In the genomic region with DNA sequence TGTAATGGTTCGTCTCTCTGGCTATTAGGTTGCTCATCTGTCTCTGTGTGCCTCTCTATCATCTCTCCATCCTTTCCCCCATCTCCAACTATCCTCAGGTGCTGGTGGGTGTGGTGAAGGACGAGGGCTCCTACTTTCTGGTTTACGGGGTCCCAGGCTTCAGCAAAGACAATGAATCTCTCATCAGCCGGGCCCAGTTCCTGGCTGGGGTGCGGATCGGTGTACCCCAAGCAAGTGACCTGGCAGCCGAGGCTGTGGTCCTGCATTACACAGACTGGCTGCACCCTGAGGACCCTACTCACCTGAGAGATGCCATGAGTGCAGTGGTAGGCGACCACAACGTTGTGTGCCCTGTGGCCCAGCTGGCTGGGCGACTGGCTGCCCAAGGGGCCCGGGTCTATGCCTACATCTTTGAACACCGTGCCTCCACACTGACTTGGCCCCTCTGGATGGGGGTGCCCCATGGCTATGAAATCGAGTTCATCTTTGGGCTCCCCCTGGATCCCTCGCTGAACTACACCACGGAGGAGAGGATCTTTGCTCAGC, we compare ENCODE assay signal across 11 mouse cellular contexts. TPM values are rescaled to one million over a fixed set of nuclear protein-coding genes. Genes with fewer than 3 reads are reported as not detected.
DNase-seq lines count a peak whose midpoint lies in the region; ATAC-seq and TF ChIP-seq lines count a peak whose summit lies in the region.
"Had no signal": no experiment of that assay in that cellular context is flagged by ENCODE, and none has a peak within 500 bp of the region (broad histone marks: within the 10 kb centered on the region; RNA-seq: fewer than 3 reads in every experiment).

No protein-coding gene starts in this region.

- peaks cover 13% of the 10 kb centered on the region for H3K36me3 ChIP-seq in kidney, embryonic 16.5 days (ENCODE audit: insufficient read depth, low read length)
- peaks cover 37% of the 10 kb centered on the region for H3K36me3 ChIP-seq in G1E (replicated peaks)
- peaks cover 14% of the 10 kb centered on the region for H3K36me3 ChIP-seq in intestine, postnatal 0 days (ENCODE audit: control insufficient read depth, insufficient read depth)

- peaks cover 40% of the 10 kb centered on the region for H3K4me1 ChIP-seq in kidney, embryonic 16.5 days (ENCODE audit: insufficient read depth, low read length)
- peaks cover 93% of the 10 kb centered on the region for H3K4me1 ChIP-seq in G1E (ENCODE audit: insufficient read depth, low read depth, low read length)
- H3K4me1 ChIP-seq in intestine, postnatal 0 days (replicated peaks; ENCODE audit: control insufficient read depth, insufficient read depth, low read length) = peaks cover 2% of the 10 kb centered on the region

- no peak overlapping the region for H3K4me2 ChIP-seq in kidney, embryonic 16.5 days (replicated peaks; ENCODE audit: low read depth, low read length)
- H3K4me2 ChIP-seq in intestine, postnatal 0 days (replicated peaks; ENCODE audit: low read depth) = peak overlapping the region; percentile 51
- H3K4me2 ChIP-seq: stomach, embryonic 15.5 days had no signal

- intact Hi-C loops in gastrocnemius, adult 2 months (cut with DNase I) = loop anchor here (5.0 kb wide), 1 partner anchor 91 kb away; no protein-coding TSS in a partner anchor

- H3K9ac ChIP-seq in kidney, embryonic 16.5 days (replicated peaks; ENCODE audit: low read length) = 0 out of 2 replicates have a peak overlapping the region, but pooled peaks have one; percentile 6
- H3K9ac ChIP-seq in intestine, postnatal 0 days (ENCODE audit: low read depth, low read length) = no peak overlapping the region
- H3K9ac ChIP-seq: limb, embryonic 12.5 days; stomach, embryonic 15.5 days had no signal

- H3K9me3 ChIP-seq in kidney, embryonic 16.5 days (ENCODE audit: low read length) = no peaks in the 10 kb centered on the region
- H3K9me3 ChIP-seq in G1E (replicated peaks) = no peaks in the 10 kb centered on the region
- H3K9me3 ChIP-seq in intestine, postnatal 0 days (ENCODE audit: control insufficient read depth) = no peaks in the 10 kb centered on the region
- H3K9me3 ChIP-seq: limb, embryonic 12.5 days; stomach, embryonic 15.5 days had no signal

- H3K4me3 ChIP-seq in gastrocnemius, adult 2 months = 0 out of 2 replicates have a peak overlapping the region, but pooled peaks have one; percentile 4
- H3K4me3 ChIP-seq in kidney, embryonic 16.5 days (ENCODE audit: low read length) = no peak overlapping the region
- peak overlapping the region; percentile 78 for H3K4me3 ChIP-seq in G1E (ENCODE audit: low read depth, low read length)
- no peak overlapping the region for H3K4me3 ChIP-seq in intestine, postnatal 0 days (ENCODE audit: low read depth, low read length)
- H3K4me3 ChIP-seq: stomach, embryonic 15.5 days had no signal

- WGBS in kidney, embryonic 16.5 days = 76% methylated on average over 15 of the region's 15 CpGs
- 74% methylated on average over 15 of the region's 15 CpGs for WGBS in intestine, postnatal 0 days

- ATAC-seq in kidney, embryonic 16.5 days (ENCODE audit: low FRiP score, low TSS enrichment) = no peak
- ATAC-seq in G1E (ENCODE audit: extremely low read depth, insufficient number of reproducible peaks, low FRiP score, poor library complexity, severe bottlenecking) = no peak
- ATAC-seq in intestine, postnatal 0 days = no peak
- ATAC-seq: CD4-positive, CD25-positive, alpha-beta regulatory T cell, adult 4 months had no signal

- H3K27me3 ChIP-seq in kidney, embryonic 16.5 days (ENCODE audit: insufficient read depth, low read length) = peaks cover 43% of the 10 kb centered on the region
- peaks cover 12% of the 10 kb centered on the region for H3K27me3 ChIP-seq in G1E (ENCODE audit: insufficient read depth, low read length)
- H3K27me3 ChIP-seq in intestine, postnatal 0 days (replicated peaks; ENCODE audit: control insufficient read depth, insufficient read depth, low read length) = peaks cover 24% of the 10 kb centered on the region

- H3K27ac ChIP-seq in gastrocnemius, adult 2 months = no peak overlapping the region
- no peak overlapping the region for H3K27ac ChIP-seq in kidney, embryonic 16.5 days (ENCODE audit: low read length)
- H3K27ac ChIP-seq in intestine, postnatal 0 days (ENCODE audit: low read depth, low read length) = no peak overlapping the region
- H3K27ac ChIP-seq: limb, embryonic 12.5 days; stomach, embryonic 15.5 days had no signal

- DNase-seq in gastrocnemius, adult 2 months = no peak
- no peak for DNase-seq in gastrocnemius, adult 18-20 months (ENCODE audit: low spot score)
- DNase-seq in kidney, adult 9 months = no peak
- no peak for DNase-seq in G1E (ENCODE audit: low spot score)
- DNase-seq in testis, postnatal 14 days (ENCODE audit: low spot score) = no peak
- DNase-seq: layer of hippocampus, postnatal 36 days had no signal

- no peak for TF ChIP-seq CTCF in gastrocnemius, adult 2 months (IDR thresholded peaks at IDR 0.05)
- no peak for TF ChIP-seq CTCF in G1E (IDR thresholded peaks at IDR 0.05; ENCODE audit: low read depth, low read length)
- no peak for TF ChIP-seq CTCF in intestine, postnatal 0 days (IDR thresholded peaks at IDR 0.05; ENCODE audit: low read depth)

RNA-seq across cellular contexts. Expression of a gene that starts 3.0 kb away (rescaled TPM):
- total RNA-seq in gastrocnemius, adult 2 months (2021) = 10 to 100 TPM; 14.2 to 15.1 TPM
- total RNA-seq in gastrocnemius, adult 18-20 months (2021) = 10 to 100 TPM; 19.1 to 20.8 TPM
- polyA plus RNA-seq in kidney, embryonic 16.5 days (2015; fragmentation: Nextera tagmentation; extraction: Ambion mirVana) = 7.2 and 7.8 TPM in 2 replicates
- 17.9 and 24.7 TPM in 2 replicates for total RNA-seq in G1E (2014; fragmentation: Nextera tagmentation)
- 11.7 and 13.8 TPM in 2 replicates for total RNA-seq in G1E (2017)
- polyA plus RNA-seq in G1E (2012) = 29.7 and 29.9 TPM in 2 replicates
- 10.4 and 11.0 TPM in 2 replicates for polyA plus RNA-seq in intestine, postnatal 0 days (2015; fragmentation: Nextera tagmentation; extraction: Ambion mirVana)

RNA-seq across cellular contexts. Expression of a gene that starts 4.1 kb away (rescaled TPM):
- 10 to 100 TPM; 13.7 to 17.9 TPM for total RNA-seq in gastrocnemius, adult 2 months (2021)
- 10 to 100 TPM; 25.0 to 27.7 TPM for total RNA-seq in gastrocnemius, adult 18-20 months (2021)
- polyA plus RNA-seq in kidney, embryonic 16.5 days (2015; fragmentation: Nextera tagmentation; extraction: Ambion mirVana) = 3.0 and 3.1 TPM in 2 replicates
- 62.7 and 168 TPM in 2 replicates for total RNA-seq in G1E (2014; fragmentation: Nextera tagmentation)
- 7.4 and 7.8 TPM in 2 replicates for total RNA-seq in G1E (2017)
- 36.5 and 46.4 TPM in 2 replicates for polyA plus RNA-seq in G1E (2012)
- 8.9 and 9.6 TPM in 2 replicates for polyA plus RNA-seq in intestine, postnatal 0 days (2015; fragmentation: Nextera tagmentation; extraction: Ambion mirVana)

RNA-seq across cellular contexts. Expression of a gene that starts 16.0 kb away (rescaled TPM):
- total RNA-seq in gastrocnemius, adult 2 months (2021) = 10 to 100 TPM; 38.7 to 46.2 TPM
- 10 to 100 TPM; 29.6 to 40.8 TPM for total RNA-seq in gastrocnemius, adult 18-20 months (2021)
- polyA plus RNA-seq in kidney, embryonic 16.5 days (2015; fragmentation: Nextera tagmentation; extraction: Ambion mirVana) = 158 and 165 TPM in 2 replicates
- 167 and 243 TPM in 2 replicates for total RNA-seq in G1E (2014; fragmentation: Nextera tagmentation)
- total RNA-seq in G1E (2017) = 185 and 189 TPM in 2 replicates
- 329 and 331 TPM in 2 replicates for polyA plus RNA-seq in G1E (2012)
- polyA plus RNA-seq in intestine, postnatal 0 days (2015; fragmentation: Nextera tagmentation; extraction: Ambion mirVana) = 31.3 and 32.2 TPM in 2 replicates

RNA-seq across cellular contexts. Expression of a gene that starts 22.8 kb away (rescaled TPM):
- total RNA-seq in gastrocnemius, adult 2 months (2021) = 1 to 10 TPM; 2.1 to 3.1 TPM
- 1 to 10 TPM; 2.2 to 4.4 TPM for total RNA-seq in gastrocnemius, adult 18-20 months (2021)
- polyA plus RNA-seq in kidney, embryonic 16.5 days (2015; fragmentation: Nextera tagmentation; extraction: Ambion mirVana) = 90.1 and 102 TPM in 2 replicates
- total RNA-seq in G1E (2014; fragmentation: Nextera tagmentation) (21.7 and 25.5 TPM in 2 replicates), G1E (2017) (4.6 and 8.8 TPM in 2 replicates)
- polyA plus RNA-seq in G1E (2012) = 57.8 and 77.7 TPM in 2 replicates
- 23.8 and 24.8 TPM in 2 replicates for polyA plus RNA-seq in intestine, postnatal 0 days (2015; fragmentation: Nextera tagmentation; extraction: Ambion mirVana)

RNA-seq across cellular contexts. Expression of a gene that starts 41.9 kb away (rescaled TPM):
- 1 to 10 TPM; 2.0 to 2.4 TPM for total RNA-seq in gastrocnemius, adult 2 months (2021)
- total RNA-seq in gastrocnemius, adult 18-20 months (2021) = 1 to 10 TPM; 2.0 to 2.2 TPM
- polyA plus RNA-seq in kidney, embryonic 16.5 days (2015; fragmentation: Nextera tagmentation; extraction: Ambion mirVana) = 16.3 and 16.6 TPM in 2 replicates
- total RNA-seq in G1E (2014; fragmentation: Nextera tagmentation) = 5.9 and 8.1 TPM in 2 replicates
- 2.3 and 3.1 TPM in 2 replicates for total RNA-seq in G1E (2017)
- 4.1 and 5.3 TPM in 2 replicates for polyA plus RNA-seq in G1E (2012)
- 11.8 and 13.4 TPM in 2 replicates for polyA plus RNA-seq in intestine, postnatal 0 days (2015; fragmentation: Nextera tagmentation; extraction: Ambion mirVana)

Comparison
In these comparisons a context has a peak if more than half of its experiments do, and no peak if none do; other contexts are left out.
1. H3K4me3 ChIP-seq: peak in gastrocnemius, adult 2 months (single experiment) and G1E (single experiment); none in kidney, embryonic 16.5 days (single experiment) and intestine, postnatal 0 days (single experiment).